Mouse (Mus musculus) hindbrain, embryonic 13.5 days (tissue): ENCODE measurements at regions not wholly inside any gene's neighbourhood (a gene's known extent, or its start where the extent isn't known, plus 50 kb on each side); places are given as distances from the start of the nearest gene placed in this dataset.

Experiments used
- ATAC-seq: fragments of 200-750 bp; cut with Nextera tagmentation; 2 replicates; pipeline ENCODE4 v1.8.0; 2017; ENCODE audit warnings: moderate TSS enrichment; ENCODE audit not compliant: low FRiP score
- H3K27ac ChIP-seq: fragments of 300-500 bp; sonication (generic); 2 replicates; pipeline ENCODE4 v1.5.1; 2015; ENCODE audit warnings: inconsistent platforms, mild to moderate bottlenecking, moderate library complexity
- H3K27me3 ChIP-seq: fragments of 300-500 bp; sonication (generic); 2 replicates; pipeline ENCODE4 v1.6.1; 2015; ENCODE audit warnings: mild to moderate bottlenecking, inconsistent platforms
- H3K36me3 ChIP-seq: fragments of 300-500 bp; sonication (generic); 2 replicates; pipeline ENCODE4 v1.6.1; 2015; ENCODE audit warnings: mild to moderate bottlenecking, inconsistent platforms
- H3K4me1 ChIP-seq: fragments of 300-500 bp; sonication (generic); replicated peaks from 2 replicates; pipeline ENCODE4 v1.6.1; 2015; ENCODE audit warnings: inconsistent platforms
- H3K4me2 ChIP-seq: fragments of 300-500 bp; sonication (generic); 2 replicates; pipeline ENCODE4 v1.6.1; 2015; ENCODE audit warnings: inconsistent platforms, mild to moderate bottlenecking, moderate library complexity
- H3K4me3 ChIP-seq: fragments of 300-500 bp; sonication (generic); 2 replicates; pipeline ENCODE4 v1.5.1; 2015; ENCODE audit warnings: mild to moderate bottlenecking, inconsistent platforms
- H3K9ac ChIP-seq: fragments of 300-500 bp; sonication (generic); 2 replicates; pipeline ENCODE4 v1.6.1; 2015; ENCODE audit warnings: mild to moderate bottlenecking, inconsistent platforms
- H3K9me3 ChIP-seq: fragments of 300-500 bp; sonication (generic); 2 replicates; pipeline ENCODE4 v1.6.1; 2016; ENCODE audit warnings: inconsistent platforms
- WGBS: fragments of 180-500 bp; shearing (Covaris S2); methylation state at CpG from one replicate; pipeline ENCODE4 v1.1.7; 2015; 5-methylcytosine and 5-hydroxymethylcytosine counted together

GRCm38 (mm10) chr5:64486761-64487160 lies 316.4 kb upstream of the Klf3 start:
- Histone ChIP-seq H3K9me3 (no peaks in the 10 kb centered on the region), H3K36me3 (no peaks in the 10 kb centered on the region), H3K27me3 (no peaks in the 10 kb centered on the region), H3K27ac (no peak overlapping the region), H3K4me1 (peaks cover 11% of the 10 kb centered on the region), H3K9ac (no peak overlapping the region), H3K4me2 (no peak overlapping the region), H3K4me3 (no peak overlapping the region)
- ATAC-seq, result no peak
- 89% methylated on average over 1 of the region's 1 CpGs for WGBS

DNA sequence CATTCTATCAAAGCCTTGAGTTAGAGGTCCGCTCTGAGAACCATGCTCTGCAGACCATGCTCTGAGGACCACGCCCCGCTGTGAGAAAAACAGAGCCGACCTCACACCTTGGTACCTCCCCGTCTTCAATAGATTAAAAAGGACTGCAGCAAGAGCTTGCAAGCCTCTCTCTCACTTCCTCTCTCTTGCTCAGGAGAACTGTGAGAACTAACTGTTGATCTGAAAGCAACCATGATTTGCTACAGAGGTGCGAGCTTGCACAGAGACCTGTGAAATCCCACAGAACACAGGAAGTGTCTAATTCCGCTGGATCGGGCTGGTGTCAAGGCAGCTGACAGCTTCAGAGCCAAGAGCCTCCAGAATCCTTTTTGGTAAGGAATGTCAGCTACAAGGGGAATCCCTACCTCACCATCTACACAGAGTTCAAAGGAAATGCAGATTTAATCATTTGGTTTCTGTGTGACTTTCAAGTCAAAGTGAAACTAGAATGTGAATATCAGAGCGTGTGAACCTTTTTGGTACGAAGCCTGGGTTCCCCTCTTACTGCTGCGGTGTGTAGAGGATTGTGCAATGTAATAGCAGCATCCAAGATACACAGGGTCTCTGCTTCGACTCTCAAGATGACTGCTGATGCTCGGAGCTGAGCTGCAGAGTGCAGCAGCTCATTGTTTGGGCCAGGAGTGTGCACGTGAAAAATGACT lies 315.3 kb upstream of the Klf3 start:
- Histone ChIP-seq H3K27me3 (no peaks in the 10 kb centered on the region), H3K4me3 (no peak overlapping the region), H3K4me1 (peaks cover 11% of the 10 kb centered on the region), H3K27ac (no peak overlapping the region), H3K36me3 (no peaks in the 10 kb centered on the region), H3K4me2 (no peak overlapping the region), H3K9ac (no peak overlapping the region), H3K9me3 (no peaks in the 10 kb centered on the region)
- no peak for ATAC-seq
- WGBS, result 80% methylated on average over 14 of the region's 14 CpGs

DNA sequence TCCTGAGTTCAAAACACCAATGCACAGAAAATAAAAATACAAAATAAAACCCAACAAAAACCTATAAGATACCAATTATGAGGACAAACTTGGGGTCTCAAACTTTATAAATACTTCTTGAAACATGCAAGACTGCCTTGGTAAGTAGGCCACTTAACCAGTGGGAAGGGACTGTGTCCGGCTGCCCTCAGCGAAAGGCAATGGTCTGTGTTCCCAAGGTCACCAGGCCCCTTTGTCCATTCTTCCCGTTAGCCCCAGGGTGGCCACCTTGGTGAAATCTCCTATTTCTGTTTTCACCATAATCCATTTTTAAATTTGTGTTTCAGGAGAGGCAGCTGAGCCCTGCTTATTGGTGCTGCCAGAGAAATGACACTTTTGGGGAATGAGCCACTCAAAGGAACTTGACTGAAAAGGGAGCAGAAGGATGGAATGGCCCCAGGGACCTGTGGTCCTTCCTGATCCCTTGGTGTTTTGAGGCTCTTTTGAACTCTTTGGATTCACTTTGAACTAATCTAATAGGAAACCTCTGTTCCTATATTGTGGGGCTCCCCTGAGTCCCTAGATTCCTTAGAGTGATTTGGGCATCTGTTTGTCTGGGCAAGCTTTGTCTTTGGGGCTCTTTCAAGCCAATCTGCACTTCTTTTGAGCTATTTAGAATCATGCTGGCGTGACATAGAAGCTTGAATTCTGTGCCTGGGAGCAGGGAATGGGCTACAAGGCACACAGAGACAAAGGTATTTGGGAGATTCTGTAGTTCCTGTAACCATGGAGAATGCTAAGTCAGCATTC lies 313.3 kb upstream of the Klf3 start:
- peak overlapping the region; percentile 44; the same call in 1 of the 2 replicates for H3K27ac ChIP-seq

GRCm38 (mm10) chr5:64490445-64490950 lies 312.7 kb upstream of the Klf3 start:
- Histone ChIP-seq H3K36me3 (no peaks in the 10 kb centered on the region), H3K27me3 (no peaks in the 10 kb centered on the region), H3K9me3 (no peaks in the 10 kb centered on the region), H3K27ac (peak overlapping the region; percentile 44; the same call in 1 of the 2 replicates), H3K4me1 (peaks cover 11% of the 10 kb centered on the region), H3K9ac (no peak overlapping the region), H3K4me3 (no peak overlapping the region), H3K4me2 (no peak overlapping the region)
- 0 out of 2 replicates have a peak, but pooled peaks have one; percentile 10 for ATAC-seq
- WGBS, result 22% methylated on average over 5 of the region's 5 CpGs

More for the DNA sequence above, 313.3 kb upstream of the Klf3 start:
- ATAC-seq, result peak; percentile 46; the same call in 1 of the 2 replicates
- H3K9ac ChIP-seq, result no peak overlapping the region
- H3K9me3 ChIP-seq, result no peaks in the 10 kb centered on the region
- no peaks in the 10 kb centered on the region for H3K27me3 ChIP-seq
- H3K4me2 ChIP-seq, result no peak overlapping the region
- H3K36me3 ChIP-seq, result no peaks in the 10 kb centered on the region
- H3K4me3 ChIP-seq, result no peak overlapping the region
- H3K4me1 ChIP-seq, result peaks cover 11% of the 10 kb centered on the region
- WGBS, result 45% methylated on average over 4 of the region's 4 CpGs

DNA sequence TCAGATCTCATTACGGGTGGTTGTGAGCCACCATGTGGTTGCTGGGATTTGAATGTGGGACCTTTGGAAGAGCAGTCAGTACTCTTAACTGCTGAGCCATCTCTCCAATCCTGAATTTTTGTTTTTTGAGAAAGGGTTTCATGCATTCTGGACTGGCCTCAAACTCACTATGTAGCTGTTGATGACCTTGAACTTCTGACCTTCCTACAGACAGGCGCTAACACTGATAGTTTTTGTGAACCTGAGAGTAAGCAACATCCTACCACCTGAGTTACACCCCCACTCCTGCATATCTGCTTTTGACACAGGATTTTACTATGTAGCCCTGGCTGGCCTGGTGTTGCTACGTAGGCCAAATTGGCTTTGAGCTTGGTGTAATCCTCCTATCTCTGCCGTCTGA lies 308.8 kb upstream of the Klf3 start:
- WGBS, result 95% methylated on average over 4 of the region's 4 CpGs
- Histone ChIP-seq H3K4me1 (peaks cover 11% of the 10 kb centered on the region), H3K27me3 (no peaks in the 10 kb centered on the region), H3K9ac (no peak overlapping the region), H3K27ac (no peak overlapping the region), H3K4me3 (no peak overlapping the region), H3K36me3 (no peaks in the 10 kb centered on the region), H3K4me2 (no peak overlapping the region), H3K9me3 (no peaks in the 10 kb centered on the region)
- ATAC-seq, result no peak

DNA sequence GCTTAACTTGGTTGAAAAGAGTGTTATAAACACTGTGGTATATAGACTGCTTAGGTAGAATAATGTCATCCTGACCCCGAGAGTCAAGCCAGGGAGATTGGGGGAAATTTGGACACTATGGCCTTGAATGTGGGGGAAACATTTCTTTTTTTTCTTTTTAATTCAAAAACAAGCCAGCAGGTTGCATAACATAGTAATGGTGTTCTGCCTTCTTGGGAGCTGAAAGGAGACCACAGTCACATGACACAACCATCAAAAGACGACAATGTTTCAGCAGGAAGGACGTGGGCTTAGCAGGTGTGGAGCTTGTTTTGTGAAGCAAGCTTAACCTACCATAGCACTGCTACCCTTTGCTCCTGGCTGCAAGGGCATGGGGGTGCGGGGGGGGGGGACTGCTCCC lies 306.3 kb upstream of the Klf3 start:
- 88% methylated on average over 4 of the region's 4 CpGs for WGBS

DNA sequence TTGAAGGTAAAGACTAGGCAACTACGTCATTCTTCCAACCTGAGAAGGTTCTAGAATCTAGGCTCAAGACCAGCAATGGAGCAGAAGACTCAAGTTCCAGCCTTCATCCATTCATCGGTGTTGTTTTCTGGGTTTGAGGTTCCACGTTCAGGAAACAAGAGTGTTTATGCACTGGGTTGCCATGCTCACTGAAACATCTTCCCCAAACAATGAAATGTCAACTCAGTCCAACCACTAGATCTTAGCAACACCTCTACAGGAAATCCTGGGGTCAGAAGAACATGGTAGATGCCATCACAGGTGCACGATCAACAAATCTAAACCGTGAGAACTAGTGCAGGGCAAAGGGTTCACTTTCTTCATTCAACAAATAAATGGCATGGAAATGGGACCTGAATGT lies 304.8 kb upstream of the Klf3 start:
- Histone ChIP-seq H3K4me3 (no peak overlapping the region), H3K9me3 (no peaks in the 10 kb centered on the region), H3K4me1 (peaks cover under 1% of the 10 kb centered on the region; the same call in 1 of the 2 replicates), H3K4me2 (no peak overlapping the region), H3K27me3 (no peaks in the 10 kb centered on the region), H3K36me3 (no peaks in the 10 kb centered on the region), H3K27ac (no peak overlapping the region), H3K9ac (no peak overlapping the region)
- WGBS, result 94% methylated on average over 5 of the region's 5 CpGs
- ATAC-seq, result no peak

More for the DNA sequence above, 306.3 kb upstream of the Klf3 start:
- no peak overlapping the region for H3K27ac ChIP-seq
- no peak overlapping the region for H3K4me2 ChIP-seq
- H3K36me3 ChIP-seq, result no peaks in the 10 kb centered on the region
- no peak for ATAC-seq
- no peaks in the 10 kb centered on the region for H3K4me1 ChIP-seq
- H3K9ac ChIP-seq, result no peak overlapping the region
- no peaks in the 10 kb centered on the region for H3K9me3 ChIP-seq
- no peak overlapping the region for H3K4me3 ChIP-seq
- no peaks in the 10 kb centered on the region for H3K27me3 ChIP-seq

GRCm38 (mm10) chr5:64499131-64499530 lies 304.1 kb upstream of the Klf3 start:
- whole genome bisulfite sequencing, result 95% methylated on average over 3 of the region's 3 CpGs
- Histone ChIP-seq H3K4me2 (no peak overlapping the region), H3K9me3 (no peaks in the 10 kb centered on the region), H3K27me3 (no peaks in the 10 kb centered on the region), H3K9ac (no peak overlapping the region), H3K4me1 (peaks cover 6% of the 10 kb centered on the region), H3K36me3 (no peaks in the 10 kb centered on the region), H3K27ac (no peak overlapping the region), H3K4me3 (no peak overlapping the region)
- no peak for ATAC-seq

GRCm38 (mm10) chr5:64500413-64500812 lies 302.8 kb upstream of the Klf3 start:
- no peak overlapping the region for H3K4me3 ChIP-seq
- no peak overlapping the region for H3K27ac ChIP-seq
- no peaks in the 10 kb centered on the region for H3K36me3 ChIP-seq
- no peak overlapping the region for H3K4me2 ChIP-seq
- no peak for ATAC-seq
- peaks cover 11% of the 10 kb centered on the region for H3K4me1 ChIP-seq
- H3K9ac ChIP-seq, result no peak overlapping the region
- WGBS, result 93% methylated on average over 8 of the region's 8 CpGs
- H3K27me3 ChIP-seq, result no peaks in the 10 kb centered on the region
- H3K9me3 ChIP-seq, result no peaks in the 10 kb centered on the region

- no peak overlapping the region for H3K4me3 ChIP-seq
- WGBS, result 87% methylated on average over 4 of the region's 4 CpGs
Observed at GRCm38 (mm10) chr5:64500866-64501265, 302.3 kb upstream of the Klf3 start.

DNA sequence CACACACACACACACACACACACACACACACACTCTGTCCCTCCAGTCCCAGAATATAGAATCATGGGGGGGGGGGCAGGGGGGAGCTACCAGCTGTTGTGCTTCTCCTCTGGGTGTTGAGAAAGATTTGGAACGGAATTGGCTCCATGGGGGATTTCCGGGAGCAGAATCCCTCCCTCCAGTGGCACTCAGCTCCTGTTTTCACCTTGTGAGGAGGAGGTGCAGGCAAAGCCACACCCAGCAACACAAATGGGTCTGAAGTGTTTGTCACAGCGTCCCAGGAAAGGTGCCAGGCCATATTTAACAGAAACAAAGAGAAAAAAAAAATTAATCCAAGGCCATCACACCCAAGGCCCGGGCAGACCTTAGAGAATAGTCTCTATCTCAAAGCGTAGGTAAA lies 301.4 kb upstream of the Klf3 start:
- WGBS, result 75% methylated on average over 5 of the region's 5 CpGs
- H3K27me3 ChIP-seq, result no peaks in the 10 kb centered on the region
- ATAC-seq, result no peak

More at GRCm38 (mm10) chr5:64500866-64501265, 302.3 kb upstream of the Klf3 start:
- H3K4me2 ChIP-seq, result no peak overlapping the region
- H3K4me1 ChIP-seq, result peaks cover 16% of the 10 kb centered on the region
- H3K27me3 ChIP-seq, result no peaks in the 10 kb centered on the region
- no peaks in the 10 kb centered on the region for H3K9me3 ChIP-seq
- no peak overlapping the region for H3K9ac ChIP-seq
- no peak for ATAC-seq
- no peak overlapping the region for H3K27ac ChIP-seq
- H3K36me3 ChIP-seq, result no peaks in the 10 kb centered on the region

DNA sequence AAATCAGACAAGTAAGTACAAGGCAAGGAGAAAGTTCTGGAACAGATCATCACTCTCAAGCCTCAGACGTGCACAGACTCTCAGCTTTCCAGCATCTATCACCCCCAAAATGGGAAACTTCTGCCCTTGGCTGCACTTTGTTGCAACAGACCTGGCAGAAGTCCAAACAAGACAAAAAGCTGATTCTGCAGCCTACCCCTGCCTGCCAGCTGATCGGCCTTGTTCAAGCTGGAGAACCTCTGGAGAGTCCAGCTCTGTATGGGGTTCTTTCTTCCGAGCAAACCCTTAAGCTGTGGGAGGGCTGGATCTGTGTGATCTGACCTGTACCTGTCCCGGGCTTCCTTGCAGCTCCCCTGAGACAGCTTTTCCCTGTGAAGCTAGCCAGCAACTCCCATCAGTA lies 299.7 kb upstream of the Klf3 start:
- Histone ChIP-seq H3K4me3 (no peak overlapping the region), H3K4me1 (peaks cover 23% of the 10 kb centered on the region), H3K27me3 (no peaks in the 10 kb centered on the region), H3K9me3 (no peaks in the 10 kb centered on the region), H3K4me2 (no peak overlapping the region), H3K36me3 (no peaks in the 10 kb centered on the region), H3K27ac (no peak overlapping the region; the same call in 1 of the 2 replicates), H3K9ac (no peak overlapping the region)
- WGBS, result 40% methylated on average over 4 of the region's 4 CpGs
- ATAC-seq, result no peak

More for the DNA sequence above, 301.4 kb upstream of the Klf3 start:
- Histone ChIP-seq H3K9ac (no peak overlapping the region), H3K36me3 (no peaks in the 10 kb centered on the region), H3K9me3 (no peaks in the 10 kb centered on the region), H3K27ac (no peak overlapping the region), H3K4me3 (no peak overlapping the region), H3K4me1 (peaks cover 23% of the 10 kb centered on the region), H3K4me2 (no peak overlapping the region)
